Mouse (Mus musculus): ENCODE measurements around the gene Zcchc14. TPM values are rescaled to one million over a fixed set of nuclear protein-coding genes. Genes with fewer than 3 reads are reported as not detected.
"Not testable (repeated sequence)": the region's sequence is repeated elsewhere in the genome, so short reads cannot be mapped to it uniquely, and the experiment has no call there.

Zcchc14 gene
- polyA plus RNA-seq, 2 experiments: 22.4 to 37.9 TPM

GRCm38 (mm10) chr8:121602411-121602810, 50.3 kb downstream of the Zcchc14 start:
- Histone ChIP-seq H3K36me3 (ENCODE audit: control insufficient read depth, insufficient read depth, low read length) (peaks cover 88% of the 10 kb centered on the region), H3K27me3 (ENCODE audit: control insufficient read depth, insufficient read depth, low read length) (no peaks in the 10 kb centered on the region), H3K4me2 (replicated peaks; ENCODE audit: low read depth, low read length, severe bottlenecking) (no peak overlapping the region), H3K9me3 (ENCODE audit: control insufficient read depth, low read length) (no peaks in the 10 kb centered on the region), H3K9ac (ENCODE audit: low read depth, low read length, severe bottlenecking) (no peak overlapping the region), H3K4me3 (replicated peaks; ENCODE audit: low read length) (no peak overlapping the region), H3K4me1 (ENCODE audit: control insufficient read depth, insufficient read depth, low read length) (no peaks in the 10 kb centered on the region), H3K27ac (replicated peaks; ENCODE audit: low read depth, low read length) (no peak overlapping the region)
- 95% methylated on average over 12 of the region's 12 CpGs for WGBS
- no peak for ATAC-seq (ENCODE audit: low FRiP score, low read depth)
- no peak for DNase-seq (ENCODE audit: low spot score)
- no peak for TF ChIP-seq POLR2A (IDR thresholded peaks at IDR 0.05; ENCODE audit: borderline replicate concordance, extremely low read depth, insufficient read depth, insufficient read length)

DNA sequence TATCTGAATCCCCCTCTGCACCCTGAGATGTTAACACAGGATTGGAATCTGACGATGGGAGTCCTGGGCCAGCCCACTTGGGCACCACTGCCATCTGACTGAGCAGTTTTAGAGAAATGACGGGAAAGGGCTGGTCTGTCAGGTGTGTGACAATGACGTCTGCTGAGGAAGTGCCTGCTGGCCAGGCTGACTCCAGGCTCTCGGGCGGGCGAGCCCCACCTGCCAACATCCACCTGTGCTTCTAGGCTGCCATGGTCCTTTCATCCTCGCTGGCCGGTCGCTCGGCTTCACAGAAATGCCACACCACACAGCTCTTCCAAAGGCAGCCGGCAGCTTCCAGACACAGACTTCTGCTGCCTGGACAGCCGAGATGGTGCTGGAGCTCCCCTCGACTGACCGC, 52.9 kb downstream of the Zcchc14 start:
- Histone ChIP-seq H3K27ac (replicated peaks; ENCODE audit: low read depth, low read length) (no peak overlapping the region), H3K4me2 (replicated peaks; ENCODE audit: low read depth, low read length, severe bottlenecking) (no peak overlapping the region), H3K4me1 (ENCODE audit: control insufficient read depth, insufficient read depth, low read length) (no peaks in the 10 kb centered on the region), H3K27me3 (ENCODE audit: control insufficient read depth, insufficient read depth, low read length) (no peaks in the 10 kb centered on the region), H3K9ac (ENCODE audit: low read depth, low read length, severe bottlenecking) (no peak overlapping the region), H3K9me3 (ENCODE audit: control insufficient read depth, low read length) (no peaks in the 10 kb centered on the region), H3K36me3 (ENCODE audit: control insufficient read depth, insufficient read depth, low read length) (peaks cover 78% of the 10 kb centered on the region), H3K4me3 (replicated peaks; ENCODE audit: low read length) (no peak overlapping the region)
- TF ChIP-seq POLR2A (IDR thresholded peaks at IDR 0.05; ENCODE audit: borderline replicate concordance, extremely low read depth, insufficient read depth, insufficient read length): no peak
- DNase-seq (ENCODE audit: low spot score) (no peak), ATAC-seq (ENCODE audit: low FRiP score, low read depth) (no peak)
- 88% methylated on average over 14 of the region's 14 CpGs for WGBS

GRCm38 (mm10) chr8:121598892-121599291, 53.8 kb downstream of the Zcchc14 start:
- Histone ChIP-seq H3K4me1 (ENCODE audit: control insufficient read depth, insufficient read depth, low read length) (no peaks in the 10 kb centered on the region), H3K9ac (ENCODE audit: low read depth, low read length, severe bottlenecking) (no peak overlapping the region), H3K4me2 (replicated peaks; ENCODE audit: low read depth, low read length, severe bottlenecking) (no peak overlapping the region), H3K36me3 (ENCODE audit: control insufficient read depth, insufficient read depth, low read length) (peaks cover 78% of the 10 kb centered on the region), H3K9me3 (ENCODE audit: control insufficient read depth, low read length) (no peaks in the 10 kb centered on the region), H3K27me3 (ENCODE audit: control insufficient read depth, insufficient read depth, low read length) (no peaks in the 10 kb centered on the region), H3K4me3 (replicated peaks; ENCODE audit: low read length) (no peak overlapping the region), H3K27ac (replicated peaks; ENCODE audit: low read depth, low read length) (no peak overlapping the region)
- WGBS: 20% methylated on average over 7 of the region's 7 CpGs
- no peak for TF ChIP-seq POLR2A (IDR thresholded peaks at IDR 0.05; ENCODE audit: borderline replicate concordance, extremely low read depth, insufficient read depth, insufficient read length)
- DNase-seq (ENCODE audit: low spot score) (peak; percentile 78), ATAC-seq (ENCODE audit: low FRiP score, low read depth) (peak; percentile 75)

DNA sequence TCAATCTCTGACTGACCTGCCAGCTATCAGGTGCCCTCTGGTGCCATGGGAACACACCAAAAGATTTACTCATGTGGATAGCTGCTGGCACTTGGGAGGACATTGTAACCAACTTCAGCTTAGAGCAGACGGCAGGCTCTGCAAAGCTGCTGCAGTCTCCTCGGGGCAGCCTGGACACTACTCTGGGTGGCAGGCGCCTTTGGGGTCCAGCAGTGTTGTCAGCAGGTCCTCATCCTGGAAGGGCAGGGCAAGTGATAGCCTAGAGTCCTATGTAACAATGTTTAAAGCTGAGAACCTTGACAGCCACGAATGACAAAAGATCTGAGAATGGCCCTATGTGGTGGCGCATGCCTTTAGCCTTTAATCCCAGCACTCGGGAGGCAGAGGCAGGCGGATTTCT, 54.5 kb downstream of the Zcchc14 start:
- DNase-seq (ENCODE audit: low spot score) (no peak), ATAC-seq (ENCODE audit: low FRiP score, low read depth) (no peak)
- Histone ChIP-seq H3K9ac (ENCODE audit: low read depth, low read length, severe bottlenecking) (no peak overlapping the region), H3K36me3 (ENCODE audit: control insufficient read depth, insufficient read depth, low read length) (peaks cover 81% of the 10 kb centered on the region), H3K4me1 (ENCODE audit: control insufficient read depth, insufficient read depth, low read length) (no peaks in the 10 kb centered on the region), H3K9me3 (ENCODE audit: control insufficient read depth, low read length) (no peaks in the 10 kb centered on the region), H3K27ac (replicated peaks; ENCODE audit: low read depth, low read length) (no peak overlapping the region), H3K4me2 (replicated peaks; ENCODE audit: low read depth, low read length, severe bottlenecking) (no peak overlapping the region), H3K27me3 (ENCODE audit: control insufficient read depth, insufficient read depth, low read length) (no peaks in the 10 kb centered on the region), H3K4me3 (replicated peaks; ENCODE audit: low read length) (no peak overlapping the region)
- 89% methylated on average over 7 of the region's 7 CpGs for WGBS
- no peak for TF ChIP-seq POLR2A (IDR thresholded peaks at IDR 0.05; ENCODE audit: borderline replicate concordance, extremely low read depth, insufficient read depth, insufficient read length)

DNA sequence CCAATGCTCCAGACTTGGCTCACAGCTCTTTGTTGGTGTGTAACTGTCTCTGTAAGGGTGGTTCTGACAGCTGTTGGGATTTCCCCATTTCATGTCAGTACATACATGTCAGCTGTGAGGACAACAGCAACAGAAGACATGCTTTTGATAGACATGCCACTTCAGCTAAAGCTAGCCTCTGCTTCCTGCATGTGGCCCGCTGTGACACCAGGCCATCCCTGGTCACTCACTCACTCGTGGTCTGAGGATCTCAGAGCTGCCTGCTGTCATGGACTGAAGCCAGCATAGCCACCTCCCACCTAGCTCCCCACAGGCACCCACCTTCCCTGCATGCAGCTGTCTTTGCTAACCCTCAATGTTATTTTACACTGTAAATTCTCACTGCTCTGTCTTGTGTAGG, 55.2 kb downstream of the Zcchc14 start:
- H3K4me1 ChIP-seq (ENCODE audit: control insufficient read depth, insufficient read depth, low read length); H3K9ac ChIP-seq (ENCODE audit: low read depth, low read length, severe bottlenecking); H3K4me2 ChIP-seq (replicated peaks; ENCODE audit: low read depth, low read length, severe bottlenecking); H3K27ac ChIP-seq (replicated peaks; ENCODE audit: low read depth, low read length); DNase-seq (ENCODE audit: low spot score); H3K27me3 ChIP-seq (ENCODE audit: control insufficient read depth, insufficient read depth, low read length); ATAC-seq (ENCODE audit: low FRiP score, low read depth); H3K4me3 ChIP-seq (replicated peaks; ENCODE audit: low read length); H3K9me3 ChIP-seq (ENCODE audit: control insufficient read depth, low read length): not testable (repeated sequence)
- 65% methylated on average over 2 of the region's 2 CpGs for WGBS
- H3K36me3 ChIP-seq (ENCODE audit: control insufficient read depth, insufficient read depth, low read length): peaks cover 75% of the 10 kb centered on the region

- no peak for TF ChIP-seq POLR2A (IDR thresholded peaks at IDR 0.05; ENCODE audit: borderline replicate concordance, extremely low read depth, insufficient read depth, insufficient read length)
- 78% methylated on average over 9 of the region's 9 CpGs for WGBS
- peaks cover 40% of the 10 kb centered on the region for H3K36me3 ChIP-seq (ENCODE audit: control insufficient read depth, insufficient read depth, low read length)
Measured at GRCm38 (mm10) chr8:121593983-121594382, 58.7 kb downstream of the Zcchc14 start.

More at GRCm38 (mm10) chr8:121593983-121594382, 58.7 kb downstream of the Zcchc14 start:
- Histone ChIP-seq H3K4me2 (replicated peaks; ENCODE audit: low read depth, low read length, severe bottlenecking) (no peak overlapping the region), H3K27ac (replicated peaks; ENCODE audit: low read depth, low read length) (no peak overlapping the region), H3K4me1 (ENCODE audit: control insufficient read depth, insufficient read depth, low read length) (peaks cover 11% of the 10 kb centered on the region), H3K9me3 (ENCODE audit: control insufficient read depth, low read length) (no peaks in the 10 kb centered on the region), H3K9ac (ENCODE audit: low read depth, low read length, severe bottlenecking) (no peak overlapping the region), H3K27me3 (ENCODE audit: control insufficient read depth, insufficient read depth, low read length) (no peaks in the 10 kb centered on the region), H3K4me3 (replicated peaks; ENCODE audit: low read length) (no peak overlapping the region)
- ATAC-seq (ENCODE audit: low FRiP score, low read depth): no peak
- DNase-seq (ENCODE audit: low spot score): no peak

All from limb, embryonic 14.5 days (tissue).